Mouse (Mus musculus): ENCODE measurements around the gene Atp13a4. TPM values are rescaled to one million over a fixed set of nuclear protein-coding genes. Genes with fewer than 3 reads are reported as not detected.

Atp13a4 gene
- polyA plus RNA-seq, 1 experiment from 2014 or later, result 0.14 TPM

GRCm38 (mm10) chr16:29453282-29453681 lies 91.4 kb downstream of the Atp13a4 start:
- no peak overlapping the region for H3K27ac ChIP-seq (ENCODE audit: low read depth, low read length)
- 72% methylated on average over 6 of the region's 6 CpGs for WGBS
- H3K9ac ChIP-seq (ENCODE audit: low read depth, low read length), result no peak overlapping the region
- H3K36me3 ChIP-seq (ENCODE audit: control insufficient read depth, insufficient read depth, low read length), result no peaks in the 10 kb centered on the region
- no peaks in the 10 kb centered on the region for H3K27me3 ChIP-seq (replicated peaks; ENCODE audit: control insufficient read depth, insufficient read depth, low read length)
- no peaks in the 10 kb centered on the region for H3K9me3 ChIP-seq (ENCODE audit: control insufficient read depth, low read length)
- no peaks in the 10 kb centered on the region for H3K4me1 ChIP-seq (replicated peaks; ENCODE audit: control insufficient read depth, insufficient read depth, low read length)
- H3K4me2 ChIP-seq, result no peak overlapping the region
- DNase-seq (ENCODE audit: low spot score) (no peak), ATAC-seq (replicated peaks; ENCODE audit: low FRiP score) (no peak)
- no peak overlapping the region for H3K4me3 ChIP-seq (ENCODE audit: low read depth, low read length)

DNA sequence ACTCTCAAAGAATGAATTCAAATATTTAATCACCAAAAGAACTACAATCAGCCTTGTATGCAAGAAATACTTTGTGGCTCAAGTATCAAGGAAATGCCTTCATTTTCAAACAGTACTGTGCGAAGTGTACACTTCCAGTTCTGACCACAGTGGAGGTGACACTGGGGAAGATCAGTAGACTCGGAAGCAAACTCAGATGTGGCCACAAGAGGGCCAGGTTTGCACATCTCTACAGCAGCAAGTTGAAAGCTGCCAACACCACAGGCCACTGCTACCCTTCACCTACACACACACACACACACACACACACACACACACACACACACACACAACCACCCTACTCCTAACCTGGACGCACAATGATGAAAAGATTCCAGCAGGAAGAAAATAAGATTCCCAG lies 93.0 kb downstream of the Atp13a4 start:
- no peaks in the 10 kb centered on the region for H3K9me3 ChIP-seq (ENCODE audit: control insufficient read depth, low read length)
- no peak overlapping the region for H3K27ac ChIP-seq (ENCODE audit: low read depth, low read length)
- no peaks in the 10 kb centered on the region for H3K4me1 ChIP-seq (replicated peaks; ENCODE audit: control insufficient read depth, insufficient read depth, low read length)
- no peaks in the 10 kb centered on the region for H3K27me3 ChIP-seq (replicated peaks; ENCODE audit: control insufficient read depth, insufficient read depth, low read length)
- H3K9ac ChIP-seq (ENCODE audit: low read depth, low read length), result no peak overlapping the region
- ATAC-seq (replicated peaks; ENCODE audit: low FRiP score) (no peak), DNase-seq (ENCODE audit: low spot score) (no peak)
- WGBS, result 42% methylated on average over 3 of the region's 3 CpGs
- no peak overlapping the region for H3K4me3 ChIP-seq (ENCODE audit: low read depth, low read length)
- H3K4me2 ChIP-seq, result no peak overlapping the region
- H3K36me3 ChIP-seq (ENCODE audit: control insufficient read depth, insufficient read depth, low read length), result no peaks in the 10 kb centered on the region

DNA sequence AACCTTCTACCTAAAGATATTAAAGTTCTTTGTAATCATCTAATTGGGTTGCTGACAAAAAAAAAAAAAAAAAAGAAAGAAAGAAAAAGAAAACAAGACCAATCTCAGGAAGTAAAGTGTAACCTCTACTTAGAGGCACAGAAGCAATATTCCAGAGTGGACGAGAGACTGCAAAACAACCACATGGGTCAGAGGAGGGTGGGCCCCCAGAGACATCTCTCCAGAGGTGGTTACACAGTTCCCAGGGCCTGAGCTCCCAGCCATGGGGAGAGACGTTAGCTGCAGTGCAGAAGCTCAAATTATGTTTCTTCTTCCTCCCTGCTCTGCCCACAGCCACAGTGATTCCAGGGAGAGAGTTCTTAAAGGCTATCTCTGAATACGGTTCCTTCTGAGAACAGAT lies 102.5 kb downstream of the Atp13a4 start:
- no peaks in the 10 kb centered on the region for H3K9me3 ChIP-seq (ENCODE audit: control insufficient read depth, low read length)
- no peaks in the 10 kb centered on the region for H3K4me1 ChIP-seq (replicated peaks; ENCODE audit: control insufficient read depth, insufficient read depth, low read length)
- no peaks in the 10 kb centered on the region for H3K36me3 ChIP-seq (ENCODE audit: control insufficient read depth, insufficient read depth, low read length)
- no peak overlapping the region for H3K27ac ChIP-seq (ENCODE audit: low read depth, low read length)
- DNase-seq (ENCODE audit: low spot score), result no peak
- no peak overlapping the region for H3K4me3 ChIP-seq (ENCODE audit: low read depth, low read length)
- no peak for ATAC-seq (replicated peaks; ENCODE audit: low FRiP score)
- H3K4me2 ChIP-seq, result no peak overlapping the region
- no peak overlapping the region for H3K9ac ChIP-seq (ENCODE audit: low read depth, low read length)
- no peaks in the 10 kb centered on the region for H3K27me3 ChIP-seq (replicated peaks; ENCODE audit: control insufficient read depth, insufficient read depth, low read length)
- 57% methylated on average over 3 of the region's 3 CpGs for WGBS

- Histone ChIP-seq H3K4me2 (no peak overlapping the region), H3K4me3 (ENCODE audit: low read depth, low read length) (no peak overlapping the region), H3K27me3 (replicated peaks; ENCODE audit: control insufficient read depth, insufficient read depth, low read length) (no peaks in the 10 kb centered on the region), H3K36me3 (ENCODE audit: control insufficient read depth, insufficient read depth, low read length) (no peaks in the 10 kb centered on the region), H3K9me3 (ENCODE audit: control insufficient read depth, low read length) (no peaks in the 10 kb centered on the region), H3K27ac (ENCODE audit: low read depth, low read length) (no peak overlapping the region), H3K4me1 (replicated peaks; ENCODE audit: control insufficient read depth, insufficient read depth, low read length) (no peaks in the 10 kb centered on the region), H3K9ac (ENCODE audit: low read depth, low read length) (no peak overlapping the region)
- DNase-seq (ENCODE audit: low spot score) (no peak), ATAC-seq (replicated peaks; ENCODE audit: low FRiP score) (no peak)
- WGBS, result 79% methylated on average over 10 of the region's 10 CpGs
Measured at GRCm38 (mm10) chr16:29441405-29441985, 103.2 kb downstream of the Atp13a4 start.

- H3K9ac ChIP-seq (ENCODE audit: low read depth, low read length), result no peak overlapping the region
- H3K4me2 ChIP-seq, result no peak overlapping the region
- WGBS, result 63% methylated on average over 5 of the region's 5 CpGs
- no peaks in the 10 kb centered on the region for H3K9me3 ChIP-seq (ENCODE audit: control insufficient read depth, low read length)
- no peak for DNase-seq (ENCODE audit: low spot score)
- no peaks in the 10 kb centered on the region for H3K36me3 ChIP-seq (ENCODE audit: control insufficient read depth, insufficient read depth, low read length)
- H3K27me3 ChIP-seq (replicated peaks; ENCODE audit: control insufficient read depth, insufficient read depth, low read length), result no peaks in the 10 kb centered on the region
- H3K4me3 ChIP-seq (ENCODE audit: low read depth, low read length), result no peak overlapping the region
- ATAC-seq (replicated peaks; ENCODE audit: low FRiP score), result no peak
- H3K4me1 ChIP-seq (replicated peaks; ENCODE audit: control insufficient read depth, insufficient read depth, low read length), result no peaks in the 10 kb centered on the region
- no peak overlapping the region for H3K27ac ChIP-seq (ENCODE audit: low read depth, low read length)
Measured at GRCm38 (mm10) chr16:29438045-29438444, 106.6 kb downstream of the Atp13a4 start.

DNA sequence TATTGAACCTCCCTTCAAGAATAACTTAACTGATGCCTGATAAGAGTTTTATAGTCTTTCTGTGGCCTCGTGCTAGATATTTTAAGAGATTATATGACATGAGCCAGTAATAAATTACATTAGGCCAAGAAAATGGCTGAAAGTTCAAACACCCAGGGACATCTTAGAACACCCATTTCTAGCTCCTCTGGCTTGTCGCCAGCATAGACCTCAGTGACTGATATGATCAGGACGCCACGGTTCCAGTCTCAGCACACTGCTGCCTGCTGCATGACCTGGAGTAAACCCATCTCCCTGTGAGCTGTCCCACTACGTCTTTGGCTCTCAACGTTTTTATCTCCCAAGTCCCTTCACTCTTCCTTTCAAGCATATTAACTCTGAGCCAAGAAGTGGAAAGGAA lies 108.9 kb downstream of the Atp13a4 start:
- no peaks in the 10 kb centered on the region for H3K27me3 ChIP-seq (replicated peaks; ENCODE audit: control insufficient read depth, insufficient read depth, low read length)
- no peak overlapping the region for H3K4me3 ChIP-seq (ENCODE audit: low read depth, low read length)
- DNase-seq (ENCODE audit: low spot score) (no peak), ATAC-seq (replicated peaks; ENCODE audit: low FRiP score) (no peak)
- no peaks in the 10 kb centered on the region for H3K9me3 ChIP-seq (ENCODE audit: control insufficient read depth, low read length)
- WGBS, result 67% methylated on average over 6 of the region's 6 CpGs
- H3K4me1 ChIP-seq (replicated peaks; ENCODE audit: control insufficient read depth, insufficient read depth, low read length), result no peaks in the 10 kb centered on the region
- no peak overlapping the region for H3K9ac ChIP-seq (ENCODE audit: low read depth, low read length)
- H3K27ac ChIP-seq (ENCODE audit: low read depth, low read length), result no peak overlapping the region
- H3K4me2 ChIP-seq, result no peak overlapping the region
- H3K36me3 ChIP-seq (ENCODE audit: control insufficient read depth, insufficient read depth, low read length), result no peaks in the 10 kb centered on the region

DNA sequence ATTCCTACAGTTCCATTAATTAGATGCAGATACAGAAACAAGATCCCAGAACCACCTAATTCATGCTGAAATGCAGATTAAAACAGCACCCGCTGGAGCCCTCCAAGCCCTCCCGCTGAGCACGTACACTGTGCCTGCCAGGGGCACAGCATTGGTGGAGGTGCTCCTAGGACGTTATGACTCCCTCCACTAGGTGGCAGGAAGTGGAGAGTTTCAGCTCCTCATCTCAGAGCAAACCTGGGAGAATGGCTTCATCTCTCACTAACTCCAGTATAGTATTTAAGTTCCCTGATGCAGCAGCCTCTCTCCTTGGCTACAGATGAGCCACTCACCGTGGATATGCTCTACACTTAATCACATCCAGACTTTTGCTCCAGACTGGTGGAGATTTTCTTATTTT lies 110.0 kb downstream of the Atp13a4 start:
- Histone ChIP-seq H3K27ac (ENCODE audit: low read depth, low read length) (no peak overlapping the region), H3K36me3 (ENCODE audit: control insufficient read depth, insufficient read depth, low read length) (no peaks in the 10 kb centered on the region), H3K4me2 (no peak overlapping the region), H3K9me3 (ENCODE audit: control insufficient read depth, low read length) (no peaks in the 10 kb centered on the region), H3K27me3 (replicated peaks; ENCODE audit: control insufficient read depth, insufficient read depth, low read length) (no peaks in the 10 kb centered on the region), H3K9ac (ENCODE audit: low read depth, low read length) (no peak overlapping the region), H3K4me3 (ENCODE audit: low read depth, low read length) (no peak overlapping the region), H3K4me1 (replicated peaks; ENCODE audit: control insufficient read depth, insufficient read depth, low read length) (no peaks in the 10 kb centered on the region)
- ATAC-seq (replicated peaks; ENCODE audit: low FRiP score) (no peak), DNase-seq (ENCODE audit: low spot score) (no peak)
- 17% methylated on average over 5 of the region's 5 CpGs for WGBS

- Histone ChIP-seq H3K4me1 (replicated peaks; ENCODE audit: control insufficient read depth, insufficient read depth, low read length) (no peaks in the 10 kb centered on the region), H3K36me3 (ENCODE audit: control insufficient read depth, insufficient read depth, low read length) (no peaks in the 10 kb centered on the region), H3K27ac (ENCODE audit: low read depth, low read length) (no peak overlapping the region), H3K4me2 (no peak overlapping the region), H3K27me3 (replicated peaks; ENCODE audit: control insufficient read depth, insufficient read depth, low read length) (no peaks in the 10 kb centered on the region), H3K4me3 (ENCODE audit: low read depth, low read length) (no peak overlapping the region), H3K9ac (ENCODE audit: low read depth, low read length) (no peak overlapping the region), H3K9me3 (ENCODE audit: control insufficient read depth, low read length) (no peaks in the 10 kb centered on the region)
- 80% methylated on average over 6 of the region's 6 CpGs for whole genome bisulfite sequencing
- DNase-seq (ENCODE audit: low spot score), result no peak
- ATAC-seq (replicated peaks; ENCODE audit: low FRiP score), result no peak
Measured at GRCm38 (mm10) chr16:29414822-29415221, 129.8 kb downstream of the Atp13a4 start.

GRCm38 (mm10) chr16:29407319-29407718 lies 137.3 kb downstream of the Atp13a4 start:
- H3K27ac ChIP-seq (ENCODE audit: low read depth, low read length), result no peak overlapping the region
- no peak for ATAC-seq (replicated peaks; ENCODE audit: low FRiP score)
- H3K4me3 ChIP-seq (ENCODE audit: low read depth, low read length), result no peak overlapping the region
- no peaks in the 10 kb centered on the region for H3K4me1 ChIP-seq (replicated peaks; ENCODE audit: control insufficient read depth, insufficient read depth, low read length)
- no peak overlapping the region for H3K9ac ChIP-seq (ENCODE audit: low read depth, low read length)
- no peak overlapping the region for H3K4me2 ChIP-seq
- 92% methylated on average over 10 of the region's 10 CpGs for WGBS
- H3K27me3 ChIP-seq (replicated peaks; ENCODE audit: control insufficient read depth, insufficient read depth, low read length), result no peaks in the 10 kb centered on the region
- H3K36me3 ChIP-seq (ENCODE audit: control insufficient read depth, insufficient read depth, low read length), result no peaks in the 10 kb centered on the region
- DNase-seq (ENCODE audit: low spot score), result no peak
- H3K9me3 ChIP-seq (ENCODE audit: control insufficient read depth, low read length), result no peaks in the 10 kb centered on the region

Measured in liver, embryonic 11.5 days (tissue).